Mouse (Mus musculus): ENCODE results near the gene Dus2.

Dus2 gene

DNA sequence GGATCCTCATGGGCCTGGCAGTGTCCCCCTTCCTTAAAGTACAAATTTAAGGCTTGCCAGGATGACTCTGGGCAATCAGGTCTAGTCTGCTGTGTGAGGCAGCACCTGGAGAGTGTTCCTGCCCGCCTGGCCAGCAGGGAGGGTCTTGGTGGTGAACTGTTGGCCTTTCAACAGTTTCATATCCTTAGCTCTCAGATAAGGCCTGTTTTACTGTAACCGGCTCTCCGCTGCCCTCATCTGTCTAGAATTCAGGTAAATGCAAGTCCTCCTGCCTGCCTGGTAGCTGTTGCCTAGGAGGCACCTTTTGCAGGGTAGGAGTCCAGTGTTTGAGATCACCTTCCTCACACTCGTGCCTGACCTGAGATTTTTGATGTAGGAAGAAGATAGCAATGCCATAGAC is 49.1 kb downstream of the Dus2 start:
- DNase-seq (ENCODE audit: extremely low read depth, insufficient read length, low spot score): no peak

DNA sequence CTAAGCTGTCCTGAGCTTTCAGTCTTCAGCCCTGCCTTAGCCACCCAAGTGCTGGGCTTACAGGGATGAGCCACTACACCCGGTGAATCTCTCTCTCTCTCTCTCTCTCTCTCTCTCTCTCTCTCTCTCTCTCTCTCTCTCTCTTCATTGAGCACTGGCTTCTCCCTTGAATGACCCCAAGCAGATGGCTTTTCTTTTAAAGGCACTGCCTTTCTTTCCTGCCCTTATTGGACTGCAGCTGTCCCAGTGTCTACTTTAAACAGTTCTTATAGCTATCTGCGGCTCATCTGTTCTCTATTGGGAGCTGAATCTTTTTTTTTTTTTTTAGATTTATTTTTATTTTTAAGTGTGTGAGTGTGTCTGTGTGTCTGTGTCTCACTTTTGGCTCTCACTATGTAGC is 51.9 kb downstream of the Dus2 start:
- DNase-seq (ENCODE audit: extremely low read depth, insufficient read length, low spot score): no peak

DNA sequence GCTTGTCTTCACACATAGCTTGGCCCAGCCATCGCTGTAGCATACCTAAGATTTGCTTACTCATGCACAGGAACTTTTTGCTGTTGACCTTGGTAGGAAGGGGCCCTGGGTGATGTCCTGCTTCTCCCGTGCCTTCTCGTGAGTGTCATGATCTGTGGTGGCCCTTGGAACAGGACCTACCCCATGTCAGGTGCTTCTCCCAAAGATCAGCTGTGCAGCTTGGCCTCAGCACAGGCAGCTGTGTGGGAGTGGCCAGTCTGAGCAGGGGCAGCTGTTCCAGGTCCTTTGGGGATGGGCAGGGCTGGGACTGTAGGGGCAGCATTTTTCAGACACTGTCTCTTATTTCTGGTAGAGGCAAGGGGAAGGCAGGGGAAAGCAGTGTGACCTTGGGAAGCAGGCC is 53.0 kb downstream of the Dus2 start:
- DNase-seq (ENCODE audit: extremely low read depth, insufficient read length, low spot score): no peak

DNA sequence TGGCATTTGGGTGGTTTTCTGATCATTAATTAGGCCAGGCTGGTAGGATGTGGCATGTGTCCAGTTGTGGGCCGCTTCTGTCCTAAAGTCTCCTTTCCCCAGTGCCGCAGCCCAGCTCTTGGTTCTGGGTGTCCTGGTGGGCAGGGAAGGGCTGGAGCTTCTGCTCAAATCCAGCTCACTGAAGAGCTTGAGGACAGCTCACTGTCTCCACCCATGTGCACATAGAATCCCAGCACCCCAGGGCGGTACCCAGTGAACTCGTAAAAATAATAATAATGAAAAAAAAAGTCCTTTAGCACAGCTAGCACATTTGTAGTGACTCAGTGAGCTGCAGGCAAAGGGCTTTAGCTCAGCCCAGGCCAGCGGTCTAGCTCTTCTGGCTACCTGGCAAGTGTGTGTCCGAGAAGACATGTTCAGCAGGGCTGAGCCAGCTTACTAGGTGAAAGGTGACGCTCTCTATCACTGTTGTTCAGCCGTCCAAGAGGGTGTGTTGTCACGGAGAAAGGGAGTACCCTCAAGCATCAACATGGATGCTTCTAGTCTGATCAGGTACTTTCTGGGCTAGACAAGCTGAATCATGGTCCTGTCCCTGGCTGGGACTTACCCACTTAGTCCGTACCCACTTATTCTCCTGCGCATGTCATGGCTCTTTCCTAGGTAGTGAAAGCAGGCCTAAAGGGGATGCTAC is 55.9 kb downstream of the Dus2 start:
- DNase-seq (ENCODE audit: extremely low read depth, insufficient read length, low spot score): no peak

DNA sequence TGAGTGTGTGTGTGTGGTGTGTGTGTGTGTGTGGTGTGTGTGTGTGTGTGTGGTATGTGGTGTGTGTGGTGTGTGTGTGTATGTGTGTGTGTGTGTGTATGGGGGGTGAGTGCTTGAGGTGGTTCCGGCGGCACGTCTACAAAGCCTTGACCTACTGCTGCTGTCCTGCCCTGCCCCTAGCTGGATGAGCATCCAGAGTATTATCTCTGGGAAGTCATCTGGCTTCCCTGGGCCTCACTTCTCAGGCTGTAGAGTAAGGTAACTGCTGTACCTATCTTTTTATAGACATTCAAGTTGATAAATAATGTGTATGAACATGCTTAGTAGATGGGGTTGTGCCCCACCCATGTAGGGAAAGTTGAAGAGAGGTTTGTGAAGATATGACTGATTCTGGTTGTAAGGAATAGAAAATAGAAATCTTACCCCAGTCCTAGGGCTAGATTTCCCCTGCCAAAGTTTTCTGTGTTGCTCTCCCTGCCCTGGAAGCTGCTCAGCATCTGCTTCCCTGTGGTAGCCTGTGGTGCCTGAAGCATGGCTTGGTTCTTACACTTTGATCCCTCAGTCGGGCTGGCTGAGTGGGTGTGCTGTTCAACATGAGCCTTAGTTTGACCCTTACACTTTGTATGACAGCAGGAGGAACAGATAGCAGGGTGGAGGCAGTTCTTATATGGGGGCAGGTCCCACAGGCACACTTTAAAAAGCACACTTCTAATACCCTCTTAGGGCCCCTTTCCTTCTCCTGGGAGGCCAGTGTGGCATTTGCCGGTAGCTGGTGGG is 56.9 kb downstream of the Dus2 start:
- no peak for DNase-seq (ENCODE audit: extremely low read depth, insufficient read length, low spot score)

GRCm38 (mm10) chr8:106049840-106050239 is 58.7 kb downstream of the Dus2 start:
- DNase-seq (ENCODE audit: extremely low read depth, insufficient read length, low spot score): no peak

- DNase-seq (ENCODE audit: extremely low read depth, insufficient read length, low spot score): no peak
Observed at GRCm38 (mm10) chr8:106051068-106051467, 59.9 kb downstream of the Dus2 start.

- DNase-seq (ENCODE audit: extremely low read depth, insufficient read length, low spot score): no peak
Observed at GRCm38 (mm10) chr8:106052510-106053089, 61.5 kb downstream of the Dus2 start.

GRCm38 (mm10) chr8:106054190-106054811 is 63.2 kb downstream of the Dus2 start:
- no peak for DNase-seq (ENCODE audit: extremely low read depth, insufficient read length, low spot score)

DNA sequence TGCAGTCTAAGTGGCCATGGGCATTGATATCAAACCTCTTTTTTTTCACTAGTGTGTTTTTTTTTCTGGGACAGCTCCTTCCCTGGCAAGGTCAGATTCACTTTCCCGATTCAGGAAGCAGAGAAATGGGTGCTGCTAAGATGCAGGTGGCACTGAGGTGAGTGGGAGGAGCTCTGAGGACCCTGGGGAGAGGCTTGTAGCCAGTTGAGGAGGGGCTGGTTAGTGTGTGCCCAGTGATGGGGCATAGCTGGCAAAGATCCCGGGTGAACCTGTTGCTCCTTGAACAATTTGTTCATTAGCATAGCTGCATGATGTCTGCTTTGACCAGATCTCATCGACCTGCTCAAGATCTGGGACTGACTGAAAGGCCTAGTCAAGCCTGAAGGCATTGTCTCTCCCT is 63.9 kb downstream of the Dus2 start:
- no peak for DNase-seq (ENCODE audit: extremely low read depth, insufficient read length, low spot score)

GRCm38 (mm10) chr8:106056455-106056982 is 65.4 kb downstream of the Dus2 start:
- no peak for DNase-seq (ENCODE audit: extremely low read depth, insufficient read length, low spot score)

DNA sequence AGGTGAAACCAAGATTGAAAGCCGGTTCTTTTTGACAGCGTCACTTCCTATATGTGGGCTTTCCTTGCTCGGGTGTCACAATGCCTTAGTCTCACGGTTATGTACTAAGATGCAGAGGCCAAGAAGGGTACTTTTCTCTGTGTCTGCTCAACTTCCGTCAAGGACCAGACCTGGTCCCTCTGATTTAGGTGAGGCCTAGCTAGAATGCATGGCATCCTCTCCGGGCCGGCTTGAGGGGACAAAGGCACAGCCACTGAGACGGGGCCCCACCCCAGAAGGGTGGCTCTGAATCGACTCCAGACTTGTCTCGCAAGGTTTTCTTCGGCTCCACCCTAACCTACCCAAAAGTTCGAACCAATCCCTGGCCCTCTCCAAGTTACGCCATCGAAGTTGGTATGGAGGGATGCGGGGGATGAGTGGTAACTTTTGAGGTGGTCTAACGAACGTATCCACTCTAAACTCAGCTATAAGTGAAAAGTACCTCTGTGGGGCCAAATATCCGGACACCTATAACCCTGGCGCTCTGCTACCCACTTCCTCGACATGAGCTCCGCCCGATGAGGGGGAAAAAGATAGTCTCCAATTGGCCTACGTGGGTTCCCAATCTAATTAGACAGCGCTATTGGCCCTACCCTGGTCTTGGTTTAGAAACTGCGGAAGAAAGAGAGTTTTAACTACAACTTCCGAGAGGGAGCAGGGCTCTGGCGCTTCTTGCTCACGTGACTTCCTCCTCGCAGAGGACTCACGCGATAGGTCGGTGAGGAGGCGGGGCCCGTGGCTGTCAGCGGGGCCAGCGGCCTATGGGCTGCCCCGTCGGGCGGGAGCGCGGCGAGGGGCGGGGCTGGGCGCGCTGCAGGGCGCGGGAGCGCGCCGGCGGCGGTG is 67.8 kb downstream of the Dus2 start, which contains the start of gene Nfatc3:
Gene Nfatc3 (plus strand): TSS at position 110 of the 882 bp plus-strand sequence.
- DNase-seq (ENCODE audit: extremely low read depth, insufficient read length, low spot score): peak; percentile 91

DNA sequence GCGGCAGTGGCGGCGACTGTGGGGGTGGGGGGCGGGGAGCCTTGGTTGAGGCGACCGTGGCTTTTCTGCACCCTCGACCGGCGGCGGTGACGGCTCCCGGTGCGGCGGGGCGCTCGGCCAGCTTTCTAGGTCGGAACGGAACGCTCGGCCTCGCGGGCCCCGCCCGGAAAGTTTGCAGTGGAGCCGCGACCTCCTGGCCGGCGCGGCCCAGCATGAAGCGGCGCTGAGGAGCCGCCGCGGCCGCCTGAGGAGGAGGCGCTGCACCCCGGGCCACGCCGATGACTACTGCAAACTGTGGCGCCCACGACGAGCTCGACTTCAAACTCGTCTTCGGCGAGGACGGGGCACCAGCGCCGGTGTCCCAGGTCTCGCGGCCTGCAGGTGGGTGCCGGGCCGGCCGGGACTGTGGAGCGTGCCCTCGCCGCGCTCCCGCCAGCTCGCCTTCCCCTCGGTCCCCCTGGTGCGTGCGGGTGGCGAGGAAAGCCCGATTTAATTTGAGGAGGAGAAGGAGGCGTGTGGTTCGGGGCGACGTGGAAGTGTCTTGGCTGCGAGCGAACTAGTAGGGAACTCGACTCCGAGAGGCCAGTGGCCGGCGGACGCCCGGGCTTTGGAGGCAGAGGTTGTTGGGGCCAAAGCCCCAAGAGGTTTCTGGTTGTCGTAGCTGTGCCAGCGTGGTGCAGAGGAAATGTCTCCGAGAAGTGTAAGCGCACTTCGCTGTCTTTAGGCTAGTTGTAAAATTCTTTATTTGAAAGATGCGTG is 68.7 kb downstream of the Dus2 start:
- peak; percentile 81 for DNase-seq (ENCODE audit: extremely low read depth, insufficient read length, low spot score)

GRCm38 (mm10) chr8:106060521-106060920 is 69.4 kb downstream of the Dus2 start:
- DNase-seq (ENCODE audit: extremely low read depth, insufficient read length, low spot score): no peak

- DNase-seq (ENCODE audit: extremely low read depth, insufficient read length, low spot score): no peak
Observed at GRCm38 (mm10) chr8:106061686-106062085, 70.5 kb downstream of the Dus2 start.

GRCm38 (mm10) chr8:106063046-106063445 is 71.9 kb downstream of the Dus2 start:
- DNase-seq (ENCODE audit: extremely low read depth, insufficient read length, low spot score): no peak

DNA sequence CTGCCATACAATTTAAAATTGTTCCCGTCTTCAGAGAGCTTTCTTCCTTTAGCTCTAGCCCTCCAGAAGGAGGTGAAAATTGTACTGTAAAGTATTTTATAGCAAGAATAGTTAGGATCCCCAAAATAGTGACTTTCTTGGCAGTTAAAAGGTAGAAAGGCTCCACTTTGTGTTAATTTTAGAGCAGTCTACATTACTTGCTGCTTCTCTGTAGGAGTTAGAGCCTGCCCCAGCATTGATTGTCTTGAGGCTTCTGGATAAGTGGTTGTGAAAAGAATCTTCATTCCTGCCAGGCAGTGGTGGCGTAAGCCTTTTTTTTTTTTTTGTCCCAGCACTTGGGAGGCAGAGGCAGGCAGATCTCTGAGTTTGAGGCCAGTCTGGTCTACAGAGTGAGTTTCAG is 75.6 kb downstream of the Dus2 start:
- DNase-seq (ENCODE audit: extremely low read depth, insufficient read length, low spot score): no peak

DNA sequence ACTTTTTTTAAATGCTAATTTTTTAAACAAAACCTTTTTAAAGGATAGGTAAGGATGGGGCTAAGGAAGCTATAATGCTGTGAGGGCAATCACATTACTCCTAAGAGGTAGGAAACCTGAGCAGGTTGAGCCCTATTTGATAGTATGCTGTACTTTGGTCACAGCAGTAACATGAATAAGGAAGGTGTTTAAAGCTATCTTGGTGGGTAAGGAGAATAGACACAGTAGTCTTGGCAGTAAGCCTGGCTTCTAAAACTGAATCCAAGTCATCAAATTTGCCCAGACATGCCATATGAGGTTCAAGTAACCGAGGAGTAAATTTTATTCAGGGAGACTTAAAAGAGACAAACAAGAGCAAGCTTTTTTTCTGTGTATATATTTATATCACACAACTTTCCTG is 78.4 kb downstream of the Dus2 start:
- no peak for DNase-seq (ENCODE audit: extremely low read depth, insufficient read length, low spot score)

- DNase-seq (ENCODE audit: extremely low read depth, insufficient read length, low spot score): no peak
Observed at GRCm38 (mm10) chr8:106072113-106072512, 81.0 kb downstream of the Dus2 start.

All from 3134 (cell line).